Mouse (Mus musculus) spleen, adult 2 months (tissue): ENCODE data around the gene Haao. TPM values are rescaled to one million over a fixed set of nuclear protein-coding genes. Genes with fewer than 3 reads are reported as not detected.

Experiments used
- DNase-seq, 2 experiments: peaks; one replicate each; pipeline versions ENCODE4 v3.0.0 to v3.0.0-alpha.2; 2012 to 2021; ENCODE audit warnings: low spot score in 2 of 2, low read depth in 1 of 2
- H3K27ac ChIP-seq: fragments of 200-500 bp; 2 replicates; pipeline ENCODE4 v1.5.1; 2012; ENCODE audit warnings: low read length, inconsistent platforms; ENCODE audit not compliant: insufficient read depth
- H3K27me3 ChIP-seq: fragments of 200-500 bp; 2 replicates; pipeline ENCODE4 v1.6.1; 2012; ENCODE audit warnings: mild to moderate bottlenecking, moderate library complexity, low read length, inconsistent platforms; ENCODE audit not compliant: control insufficient read depth, insufficient read depth
- H3K36me3 ChIP-seq: fragments of 200-500 bp; 2 replicates; pipeline ENCODE4 v1.6.1; 2012; ENCODE audit warnings: mild to moderate bottlenecking, low read length, inconsistent platforms; ENCODE audit not compliant: control insufficient read depth, insufficient read depth
- H3K4me1 ChIP-seq: fragments of 200-500 bp; 2 replicates; pipeline ENCODE4 v1.6.1; 2011; ENCODE audit warnings: inconsistent platforms; ENCODE audit not compliant: control insufficient read depth, insufficient read depth, insufficient read length
- H3K4me3 ChIP-seq: fragments of 200-500 bp; 2 replicates; pipeline ENCODE4 v1.5.1; 2011; ENCODE audit warnings: mild to moderate bottlenecking, inconsistent platforms; ENCODE audit not compliant: insufficient read depth, insufficient read length; ENCODE audit errors: extremely low read depth
- CTCF ChIP-seq: fragments of 200-500 bp; IDR thresholded peaks from 2 replicates; pipeline ENCODE4 v1.5.1; 2011; ENCODE audit warnings: mild to moderate bottlenecking, inconsistent platforms; ENCODE audit not compliant: insufficient read depth, insufficient read length, insufficient replicate concordance; ENCODE audit errors: extremely low read depth
- POLR2A ChIP-seq: fragments of 200-500 bp; IDR thresholded peaks from 2 replicates; pipeline ENCODE4 v1.6.1; 2011; ENCODE audit warnings: low read depth, low read length, inconsistent platforms
- WGBS: fragments of 180-500 bp; shearing (Covaris S2); methylation state at CpG from one replicate; pipeline ENCODE4 v1.1.7; 2018; 5-methylcytosine and 5-hydroxymethylcytosine counted together
- polyA plus RNA-seq: library from polyadenylated mRNA; depleted of rRNA; stranded (reverse); fragments of >200 nt; gene quantifications from 2 replicates; pipeline ENCODE4 v1.2.3, GENCODE M21; 2012

Gene Haao
- polyA plus RNA-seq, 1 experiment, result 98.5 TPM

DNA sequence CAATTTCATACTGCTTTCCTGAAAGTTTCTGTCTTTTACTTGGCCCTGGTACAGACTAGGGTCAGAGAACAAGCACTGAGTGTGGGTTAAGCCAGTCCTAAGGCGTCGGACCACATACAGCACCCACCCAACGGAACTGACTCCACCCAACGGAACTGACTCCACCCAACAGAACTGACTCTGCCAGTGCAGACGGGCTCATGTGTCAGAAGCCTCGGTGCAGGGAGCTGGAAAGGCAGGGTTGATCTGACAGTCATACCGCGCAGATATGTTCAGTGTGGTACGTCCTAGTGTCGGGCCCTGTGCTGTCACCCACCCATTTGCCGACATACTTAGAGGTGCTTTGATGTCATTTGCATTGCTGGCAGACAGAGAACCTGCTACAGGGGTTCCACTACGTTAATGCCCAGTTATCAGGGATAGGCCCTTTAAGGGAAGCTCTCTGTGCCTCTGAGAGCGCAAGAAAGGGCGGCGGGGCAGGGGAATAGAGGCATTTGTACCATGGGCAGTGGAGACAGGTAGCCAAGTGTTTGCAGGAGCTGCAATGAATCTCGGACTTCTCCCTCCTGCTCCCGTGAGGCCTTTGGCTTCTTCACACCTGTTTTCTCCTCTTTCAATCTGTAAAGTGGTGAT is 38.5 kb downstream of the Haao start:
- TF ChIP-seq CTCF (no peak), POLR2A (peak; percentile 41; the same call in 1 of the 2 replicates)
- Histone ChIP-seq H3K36me3 (peaks cover 25% of the 10 kb centered on the region), H3K27ac (peak overlapping the region; percentile 67), H3K4me3 (no peak overlapping the region), H3K4me1 (peaks cover 13% of the 10 kb centered on the region; the same call in 1 of the 2 replicates), H3K27me3 (no peaks in the 10 kb centered on the region)
- 70% methylated on average over 17 of the region's 17 CpGs for WGBS
- DNase-seq, result no peak

GRCm38 (mm10) chr17:83808476-83809098 is 39.2 kb downstream of the Haao start:
- WGBS, result 81% methylated on average over 12 of the region's 12 CpGs
- no peak for TF ChIP-seq CTCF
- no peak for TF ChIP-seq POLR2A
- H3K27me3 ChIP-seq, result no peaks in the 10 kb centered on the region
- H3K4me3 ChIP-seq, result no peak overlapping the region
- no peak for DNase-seq
- H3K36me3 ChIP-seq, result peaks cover 30% of the 10 kb centered on the region
- H3K4me1 ChIP-seq, result peaks cover 13% of the 10 kb centered on the region; the same call in 1 of the 2 replicates
- H3K27ac ChIP-seq, result peak overlapping the region; percentile 67

DNA sequence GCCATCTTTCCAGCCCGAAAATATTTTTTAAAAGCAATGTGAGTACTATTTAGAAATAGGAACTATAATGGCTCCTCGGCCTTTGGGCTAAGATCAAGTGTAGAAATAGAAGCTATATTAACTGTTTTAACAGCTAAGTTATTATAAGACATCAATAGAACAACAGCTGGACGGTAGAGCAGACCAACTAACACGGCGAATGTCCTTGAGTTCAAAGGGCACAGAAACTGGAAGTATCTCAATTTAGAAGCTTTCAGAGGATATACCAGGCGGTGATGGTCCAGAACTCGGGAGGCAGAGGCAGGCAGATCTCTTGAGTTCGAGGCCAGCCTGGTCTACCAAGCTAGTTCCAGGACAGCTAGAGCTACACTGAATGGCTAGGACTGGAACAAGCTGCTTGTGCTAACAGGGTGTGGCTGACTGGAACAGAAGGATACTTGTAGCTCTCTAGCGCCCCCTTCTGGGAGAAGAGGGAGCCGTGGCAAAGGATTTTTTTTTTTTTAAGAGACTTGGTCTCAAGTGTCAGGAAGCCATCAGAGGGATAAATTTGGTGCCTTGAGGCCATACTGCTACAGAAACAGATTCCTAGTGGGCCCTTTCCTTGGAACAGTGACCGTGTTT is 39.9 kb downstream of the Haao start:
- TF ChIP-seq CTCF (peak; percentile 43; the same call in 1 of the 2 replicates), POLR2A (no peak)
- Histone ChIP-seq H3K27ac (peak overlapping the region; percentile 85), H3K27me3 (no peaks in the 10 kb centered on the region), H3K4me1 (peaks cover 13% of the 10 kb centered on the region; the same call in 1 of the 2 replicates), H3K4me3 (no peak overlapping the region), H3K36me3 (peaks cover 29% of the 10 kb centered on the region)
- peak; percentile 72 to 74 for DNase-seq
- WGBS, result 56% methylated on average over 11 of the region's 11 CpGs

DNA sequence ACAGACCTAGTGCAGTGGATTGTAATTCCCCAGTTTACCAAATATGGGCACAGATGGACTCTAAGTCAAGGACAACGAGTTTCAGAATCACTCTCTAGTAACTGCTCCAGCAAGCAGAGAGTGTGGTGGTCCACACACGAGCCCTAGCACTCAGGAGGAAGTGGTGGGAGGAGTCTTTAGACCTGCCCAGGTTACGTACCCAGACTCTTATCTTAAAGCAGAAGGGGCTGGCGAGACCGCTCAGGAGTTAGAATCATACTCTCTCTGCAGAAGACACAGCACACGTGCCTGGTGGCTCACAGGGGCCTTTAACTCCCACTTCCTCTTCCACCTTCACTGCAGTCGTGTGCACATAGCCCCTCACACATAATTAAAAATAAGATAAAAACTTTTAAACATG is 40.4 kb downstream of the Haao start:
- WGBS, result 15% methylated on average over 7 of the region's 7 CpGs
- Histone ChIP-seq H3K36me3 (peaks cover 29% of the 10 kb centered on the region), H3K4me3 (no peak overlapping the region), H3K27me3 (no peaks in the 10 kb centered on the region), H3K4me1 (peaks cover 13% of the 10 kb centered on the region; the same call in 1 of the 2 replicates), H3K27ac (peak overlapping the region; percentile 75)
- DNase-seq, result peak; percentile 52 to 63
- no peak; the same call in 1 of the 2 replicates for TF ChIP-seq POLR2A
- no peak for TF ChIP-seq CTCF

- H3K4me3 ChIP-seq, result no peak overlapping the region
- no peak overlapping the region for H3K27ac ChIP-seq
- H3K4me1 ChIP-seq, result peaks cover 19% of the 10 kb centered on the region; the same call in 1 of the 2 replicates
Measured at GRCm38 (mm10) chr17:83805078-83805477, 42.7 kb downstream of the Haao start.

GRCm38 (mm10) chr17:83803987-83804386 is 43.8 kb downstream of the Haao start:
- no peak overlapping the region for H3K4me3 ChIP-seq
- H3K36me3 ChIP-seq, result peaks cover 17% of the 10 kb centered on the region
- H3K27me3 ChIP-seq, result no peaks in the 10 kb centered on the region
- TF ChIP-seq POLR2A, result no peak
- no peak for TF ChIP-seq CTCF
- 94% methylated on average over 9 of the region's 9 CpGs for WGBS
- H3K27ac ChIP-seq, result no peak overlapping the region
- DNase-seq, result no peak
- H3K4me1 ChIP-seq, result peaks cover 22% of the 10 kb centered on the region; the same call in 1 of the 2 replicates

More at GRCm38 (mm10) chr17:83805078-83805477, 42.7 kb downstream of the Haao start:
- no peak for DNase-seq
- 96% methylated on average over 9 of the region's 9 CpGs for WGBS
- Histone ChIP-seq H3K36me3 (peaks cover 21% of the 10 kb centered on the region), H3K27me3 (no peaks in the 10 kb centered on the region)
- TF ChIP-seq POLR2A, result no peak
- TF ChIP-seq CTCF, result no peak
